Mouse (Mus musculus) urinary bladder, postnatal 14 days (tissue): ENCODE measurements around the gene Gm28038.

ENCODE experiments used
- DNase-seq: peaks from one replicate; pipeline ENCODE4 v3.0.0; 2021; ENCODE audit warnings: low spot score

Gene Gm28038

GRCm38 (mm10) chr2:30349196-30349595 lies 68.4 kb downstream of the Gm28038 start:
- DNase-seq: no peak
